Mouse (Mus musculus): ENCODE data around the gene Lrp5.

- TF ChIP-seq CTCF (IDR thresholded peaks at IDR 0.05; ENCODE audit: borderline replicate concordance, extremely low read depth, insufficient read depth, insufficient read length) (no peak), POLR2A (IDR thresholded peaks at IDR 0.05; ENCODE audit: borderline replicate concordance, extremely low read depth, insufficient read depth, insufficient read length, poor library complexity, severe bottlenecking) (no peak)
Observed at GRCm38 (mm10) chr19:3654940-3655339, 31.4 kb downstream of the Lrp5 start.

All from brain, embryonic 14.5 days (tissue).